Mouse (Mus musculus) myocyte (in vitro differentiated cells): ENCODE measurements at regions not wholly inside any gene's neighbourhood (a gene's known extent, or its start where the extent isn't known, plus 50 kb on each side); places are given as distances from the start of the nearest gene placed in this dataset.

Experiments
- H3K27me3 ChIP-seq: one replicate; pipeline ENCODE4 v1.6.1; 2011; ENCODE audit not compliant: control insufficient read depth, insufficient read depth, insufficient read length
- H3K36me3 ChIP-seq: one replicate; pipeline ENCODE4 v1.6.1; 2011; ENCODE audit not compliant: control insufficient read depth, insufficient read depth
- H3K4me2 ChIP-seq: one replicate; pipeline ENCODE4 v1.6.1; 2011; ENCODE audit warnings: low read depth, control low read depth
- H3K4me3 ChIP-seq: one replicate; pipeline ENCODE4 v1.5.1; 2011; ENCODE audit warnings: mild to moderate bottlenecking, control low read depth, moderate library complexity
- H3K79me2 ChIP-seq: one replicate; pipeline ENCODE4 v1.6.1; 2011; ENCODE audit not compliant: control insufficient read depth, insufficient read depth
- H3ac ChIP-seq: one replicate; pipeline ENCODE4 v1.6.1; 2011; ENCODE audit not compliant: control insufficient read depth, insufficient read length
- CEBPB ChIP-seq: IDR thresholded peaks from 2 replicates; pipeline ENCODE4 v1.6.1; 2011; ENCODE audit warnings: mild to moderate bottlenecking, moderate library complexity; ENCODE audit not compliant: poor library complexity, insufficient read depth, severe bottlenecking
- E2F4 ChIP-seq: IDR thresholded peaks from one replicate; pipeline ENCODE4 v1.6.1; 2011; ENCODE audit warnings: mild to moderate bottlenecking, control low read depth, moderate library complexity; ENCODE audit not compliant: insufficient read depth
- MAX ChIP-seq: IDR thresholded peaks from one replicate; pipeline ENCODE4 v1.6.1; 2011; ENCODE audit warnings: low read depth, mild to moderate bottlenecking, control low read depth
- MYOD1 ChIP-seq, 3 experiments: IDR thresholded peaks; one replicate each; pipeline ENCODE4 v1.6.1; 2011; ENCODE audit warnings: control low read depth in 2 of 3, low read depth in 2 of 3, mild to moderate bottlenecking in 2 of 3, moderate library complexity in 1 of 3; ENCODE audit not compliant: insufficient read length in 2 of 3, control insufficient read depth in 1 of 3
- MYOG ChIP-seq, 3 experiments: IDR thresholded peaks; one replicate each; pipeline ENCODE4 v1.6.1; 2011; ENCODE audit warnings: control low read depth in 2 of 3, low read depth in 2 of 3, mild to moderate bottlenecking in 2 of 3; ENCODE audit not compliant: insufficient read length in 2 of 3, control insufficient read depth in 1 of 3, insufficient read depth in 1 of 3
- POLR2A ChIP-seq: IDR thresholded peaks from one replicate; pipeline ENCODE4 v1.6.1; 2011; ENCODE audit warnings: low read depth, mild to moderate bottlenecking, control low read depth, moderate library complexity; ENCODE audit not compliant: insufficient read length
- POLR2AphosphoS2 ChIP-seq: IDR thresholded peaks from one replicate; pipeline ENCODE4 v1.6.1; 2011; ENCODE audit warnings: low read depth, control low read depth; ENCODE audit not compliant: insufficient read length
- REST ChIP-seq: IDR thresholded peaks from one replicate; pipeline ENCODE4 v1.6.1; 2011; ENCODE audit warnings: mild to moderate bottlenecking, control low read depth, moderate library complexity; ENCODE audit not compliant: insufficient read depth, insufficient read length
- SRF ChIP-seq: IDR thresholded peaks from one replicate; pipeline ENCODE4 v1.6.1; 2011; ENCODE audit warnings: low read depth; ENCODE audit not compliant: control insufficient read depth, insufficient read length
- TCF12 ChIP-seq: IDR thresholded peaks from one replicate; pipeline ENCODE4 v1.6.1; 2011; ENCODE audit warnings: mild to moderate bottlenecking, control low read depth; ENCODE audit not compliant: poor library complexity, insufficient read depth, severe bottlenecking
- TCF3 ChIP-seq: IDR thresholded peaks from one replicate; pipeline ENCODE4 v1.6.1; 2011; ENCODE audit warnings: low read depth, control low read depth; ENCODE audit not compliant: insufficient read length
- USF1 ChIP-seq: IDR thresholded peaks from one replicate; pipeline ENCODE4 v1.6.1; 2011; ENCODE audit warnings: low read depth, mild to moderate bottlenecking, control low read depth, moderate library complexity

DNA sequence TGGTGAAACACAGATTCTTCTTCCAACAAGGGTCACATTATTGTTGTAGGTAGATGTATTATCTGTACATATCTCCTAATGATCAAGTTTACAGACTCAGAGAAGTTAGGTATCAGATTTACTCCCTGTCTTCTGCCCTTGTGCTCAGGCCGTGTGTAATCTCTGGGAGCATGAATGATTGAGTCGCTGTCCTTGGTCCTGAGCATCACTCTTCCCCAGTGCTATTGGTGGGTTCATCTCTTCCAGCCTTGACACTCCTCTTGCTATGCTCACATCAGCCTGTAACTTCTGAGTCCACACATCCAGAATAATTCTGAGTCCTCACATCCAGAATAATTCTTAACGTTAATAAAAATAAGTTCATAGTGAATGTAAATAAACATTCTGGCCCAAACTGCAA is 295.6 kb downstream of the Basp1 start:
- no peaks in the 10 kb centered on the region for H3K79me2 ChIP-seq
- TF ChIP-seq MYOG (IDR thresholded peaks at IDR 0.05; ENCODE audit: control insufficient read depth in 1 of 3, insufficient read depth in 1 of 3, insufficient read length in 2 of 3, low read depth in 2 of 3) (no peak), SRF (no peak), REST (peak; percentile 99), TCF3 (no peak), USF1 (no peak), POLR2A (no peak), MYOD1 (IDR thresholded peaks at IDR 0.05; ENCODE audit: control insufficient read depth in 1 of 3, insufficient read length in 2 of 3, low read depth in 2 of 3) (no peak), POLR2AphosphoS2 (no peak), MAX (peak; percentile 70)
- no peak overlapping the region for H3ac ChIP-seq
- H3K36me3 ChIP-seq: no peaks in the 10 kb centered on the region
- H3K4me2 ChIP-seq: no peak overlapping the region
- H3K4me3 ChIP-seq: no peak overlapping the region
- no peaks in the 10 kb centered on the region for H3K27me3 ChIP-seq

DNA sequence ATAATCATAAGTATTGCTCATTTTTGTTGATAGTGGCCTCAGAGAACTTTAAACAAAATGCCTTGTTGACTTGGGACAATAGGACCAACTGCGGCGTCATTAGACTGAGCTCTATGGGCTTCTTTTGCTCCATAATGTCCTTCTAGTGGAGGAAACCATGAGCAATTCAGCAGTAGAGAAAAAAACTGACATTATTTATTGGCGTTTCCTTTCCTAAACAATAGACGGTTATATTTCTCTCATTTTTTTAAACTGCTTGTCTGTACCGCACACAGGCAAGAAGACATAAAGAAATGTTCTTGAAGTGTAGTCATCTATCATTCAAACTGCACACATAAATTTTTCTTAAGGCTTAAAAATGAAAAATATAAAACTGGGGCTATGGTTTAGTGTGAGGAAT is 310.8 kb downstream of the Basp1 start:
- H3K27me3 ChIP-seq: no peaks in the 10 kb centered on the region
- no peak overlapping the region for H3K4me3 ChIP-seq
- H3ac ChIP-seq: no peak overlapping the region
- no peaks in the 10 kb centered on the region for H3K79me2 ChIP-seq
- TF ChIP-seq E2F4: no peak
- TF ChIP-seq TCF12: no peak
- no peak for TF ChIP-seq POLR2A
- TF ChIP-seq MAX: no peak
- no peak for TF ChIP-seq USF1
- TF ChIP-seq SRF: no peak
- TF ChIP-seq TCF3: no peak
- TF ChIP-seq MYOG (IDR thresholded peaks at IDR 0.05; ENCODE audit: control insufficient read depth in 1 of 3, insufficient read depth in 1 of 3, insufficient read length in 2 of 3, low read depth in 2 of 3): no peak
- TF ChIP-seq CEBPB: no peak
- no peak for TF ChIP-seq POLR2AphosphoS2
- TF ChIP-seq MYOD1 (IDR thresholded peaks at IDR 0.05; ENCODE audit: control insufficient read depth in 1 of 3, insufficient read length in 2 of 3, low read depth in 2 of 3): no peak
- no peak for TF ChIP-seq REST
- H3K36me3 ChIP-seq: no peaks in the 10 kb centered on the region
- H3K4me2 ChIP-seq: no peak overlapping the region

DNA sequence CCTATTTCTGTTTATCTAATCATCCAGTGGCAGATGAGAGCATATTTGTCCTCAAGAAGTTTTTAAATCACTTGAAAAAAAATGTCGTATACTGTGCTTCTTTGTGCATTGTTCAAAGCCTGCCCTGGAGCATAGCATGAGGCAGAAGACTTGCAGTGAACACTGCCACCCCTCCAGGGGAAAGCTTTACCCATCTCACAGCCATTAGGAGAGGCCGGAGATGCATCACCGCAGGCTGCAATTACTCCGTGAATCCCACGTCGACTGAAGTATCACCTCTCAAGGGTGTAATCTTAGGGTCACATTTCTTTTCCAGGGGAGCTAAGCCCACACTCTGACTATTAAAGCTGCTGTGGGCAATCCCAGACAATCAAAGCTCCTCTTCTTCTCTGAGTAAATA is 319.8 kb downstream of the Basp1 start:
- no peak for TF ChIP-seq MYOG (IDR thresholded peaks at IDR 0.05; ENCODE audit: control insufficient read depth in 1 of 3, insufficient read depth in 1 of 3, insufficient read length in 2 of 3, low read depth in 2 of 3)
- no peak for TF ChIP-seq TCF12
- no peak for TF ChIP-seq MYOD1 (IDR thresholded peaks at IDR 0.05; ENCODE audit: control insufficient read depth in 1 of 3, insufficient read length in 2 of 3, low read depth in 2 of 3)
- Histone ChIP-seq H3K4me3 (no peak overlapping the region), H3K27me3 (no peaks in the 10 kb centered on the region), H3K4me2 (no peak overlapping the region), H3ac (no peak overlapping the region), H3K79me2 (no peaks in the 10 kb centered on the region), H3K36me3 (no peaks in the 10 kb centered on the region)

DNA sequence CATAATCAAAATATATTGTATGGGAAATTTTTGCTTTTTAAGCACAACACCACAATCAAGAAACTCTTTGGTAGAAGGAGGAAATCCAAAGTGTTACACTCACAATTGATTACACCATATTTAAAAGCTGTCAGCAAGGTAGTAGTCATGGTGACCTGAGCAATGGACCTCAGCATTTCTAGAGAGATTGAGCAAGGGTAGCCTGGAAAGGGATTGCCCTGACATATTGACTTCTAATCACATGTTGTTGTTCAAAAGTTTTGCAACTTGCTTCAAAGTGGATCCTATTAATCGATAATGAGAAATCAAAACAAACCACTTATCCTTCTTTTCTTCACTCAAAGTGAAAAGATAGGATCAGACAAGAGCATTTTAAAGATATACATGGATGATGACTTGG is 343.9 kb downstream of the Basp1 start:
- no peaks in the 10 kb centered on the region for H3K36me3 ChIP-seq
- no peak overlapping the region for H3ac ChIP-seq
- no peak overlapping the region for H3K4me2 ChIP-seq
- TF ChIP-seq MYOD1 (IDR thresholded peaks at IDR 0.05; ENCODE audit: control insufficient read depth in 1 of 3, insufficient read length in 2 of 3, low read depth in 2 of 3) (no peak), SRF (no peak), TCF12 (no peak), TCF3 (no peak), REST (no peak), MYOG (IDR thresholded peaks at IDR 0.05; ENCODE audit: control insufficient read depth in 1 of 3, insufficient read depth in 1 of 3, insufficient read length in 2 of 3, low read depth in 2 of 3) (no peak), USF1 (no peak), POLR2A (no peak), CEBPB (no peak), MAX (no peak), E2F4 (no peak), POLR2AphosphoS2 (no peak)
- H3K4me3 ChIP-seq: no peak overlapping the region
- no peaks in the 10 kb centered on the region for H3K79me2 ChIP-seq
- no peaks in the 10 kb centered on the region for H3K27me3 ChIP-seq

DNA sequence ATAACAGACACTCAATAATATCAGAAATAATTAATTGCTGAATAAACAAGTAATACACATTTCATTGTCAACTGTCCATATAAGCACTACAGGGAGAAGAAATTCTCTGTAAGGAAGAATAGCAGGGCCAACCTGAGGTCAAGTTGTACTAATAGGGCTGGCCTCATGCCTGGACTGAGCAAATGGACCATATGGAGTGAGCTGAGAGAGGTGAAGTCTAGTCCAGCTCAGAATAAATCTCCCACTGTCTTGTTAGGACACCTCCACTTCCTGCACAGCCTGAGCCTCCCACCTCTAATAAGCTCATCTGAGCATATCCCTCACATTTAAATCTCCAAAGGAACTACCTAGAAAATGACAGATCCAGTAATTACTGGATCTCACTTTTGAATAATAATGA is 354.2 kb downstream of the Basp1 start:
- Histone ChIP-seq H3K4me2 (no peak overlapping the region), H3ac (no peak overlapping the region), H3K36me3 (no peaks in the 10 kb centered on the region), H3K27me3 (no peaks in the 10 kb centered on the region), H3K79me2 (no peaks in the 10 kb centered on the region), H3K4me3 (no peak overlapping the region)
- TF ChIP-seq CEBPB: no peak
- no peak for TF ChIP-seq POLR2A
- TF ChIP-seq SRF: no peak
- no peak for TF ChIP-seq MAX

DNA sequence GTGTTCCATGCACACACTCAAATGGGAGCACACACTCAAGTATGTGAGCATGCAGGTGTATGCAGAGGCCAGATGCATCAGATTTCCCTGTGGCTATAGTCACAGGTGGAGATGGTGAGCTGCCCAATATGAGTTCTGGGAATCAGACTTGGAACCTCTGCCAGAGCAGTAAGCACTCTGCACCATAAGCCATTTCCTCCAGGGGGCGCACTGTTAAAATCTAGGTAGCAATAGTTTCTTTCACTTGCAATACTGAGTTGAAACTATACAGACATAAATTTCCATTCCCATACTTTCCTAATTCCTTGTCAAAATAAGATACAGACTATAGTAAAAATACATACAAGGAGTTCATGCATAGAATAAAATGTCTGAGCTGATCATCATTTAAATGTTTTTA is 365.7 kb downstream of the Basp1 start:
- no peak overlapping the region for H3ac ChIP-seq
- H3K4me2 ChIP-seq: no peak overlapping the region
- no peak for TF ChIP-seq TCF12
- TF ChIP-seq REST: no peak
- TF ChIP-seq TCF3: no peak
- TF ChIP-seq MYOG (IDR thresholded peaks at IDR 0.05; ENCODE audit: control insufficient read depth in 1 of 3, insufficient read depth in 1 of 3, insufficient read length in 2 of 3, low read depth in 2 of 3): no peak
- no peak for TF ChIP-seq CEBPB
- no peak for TF ChIP-seq E2F4
- TF ChIP-seq MAX: no peak
- TF ChIP-seq USF1: no peak
- TF ChIP-seq POLR2A: no peak
- TF ChIP-seq SRF: no peak
- TF ChIP-seq POLR2AphosphoS2: no peak
- TF ChIP-seq MYOD1 (IDR thresholded peaks at IDR 0.05; ENCODE audit: control insufficient read depth in 1 of 3, insufficient read length in 2 of 3, low read depth in 2 of 3): no peak
- H3K4me3 ChIP-seq: no peak overlapping the region
- H3K27me3 ChIP-seq: no peaks in the 10 kb centered on the region
- H3K79me2 ChIP-seq: no peaks in the 10 kb centered on the region
- H3K36me3 ChIP-seq: no peaks in the 10 kb centered on the region
